Mouse (Mus musculus) liver, postnatal 0 days (tissue): ENCODE results near the gene Cfap43. TPM values are rescaled to one million over a fixed set of nuclear protein-coding genes. Genes with fewer than 3 reads are reported as not detected.

Experiments
- ATAC-seq: fragments of 200-750 bp; cut with Nextera tagmentation; 2 replicates; pipeline ENCODE4 v1.8.0; 2017; ENCODE audit warnings: mild to moderate bottlenecking, moderate library complexity
- DNase-seq: peaks from one replicate; pipeline ENCODE4 v3.0.0-alpha.2; 2016
- H3K27ac ChIP-seq: fragments of 300-500 bp; sonication (generic); 2 replicates; pipeline ENCODE4 v1.5.1; 2014; ENCODE audit warnings: antibody characterized with exemption, moderate library complexity, mild to moderate bottlenecking, low read depth
- H3K27me3 ChIP-seq: fragments of 300-500 bp; sonication (generic); 2 replicates; pipeline ENCODE4 v1.6.1; 2014; ENCODE audit warnings: low read length, control low read depth, mixed read lengths; ENCODE audit not compliant: insufficient read depth
- H3K36me3 ChIP-seq: fragments of 300-500 bp; sonication (generic); replicated peaks from 2 replicates; pipeline ENCODE4 v1.6.1; 2014; ENCODE audit warnings: mild to moderate bottlenecking, control low read depth, low read length, moderate library complexity, mixed read lengths; ENCODE audit not compliant: insufficient read depth
- H3K4me1 ChIP-seq: fragments of 300-500 bp; sonication (generic); 2 replicates; pipeline ENCODE4 v1.6.1; 2014; ENCODE audit warnings: antibody characterized with exemption, mild to moderate bottlenecking, control low read depth; ENCODE audit not compliant: insufficient read depth
- H3K4me2 ChIP-seq: fragments of 300-500 bp; sonication (generic); 2 replicates; pipeline ENCODE4 v1.6.1; 2014; ENCODE audit warnings: low read depth, mild to moderate bottlenecking, low read length, moderate library complexity, mixed read lengths
- H3K4me3 ChIP-seq: fragments of 300-500 bp; sonication (generic); 2 replicates; pipeline ENCODE4 v1.5.1; 2014; ENCODE audit warnings: low read depth, low read length
- H3K9ac ChIP-seq: fragments of 300-500 bp; sonication (generic); replicated peaks from 2 replicates; pipeline ENCODE4 v1.6.1; 2014; ENCODE audit warnings: mild to moderate bottlenecking, moderate library complexity
- H3K9me3 ChIP-seq: fragments of 300-500 bp; sonication (generic); 2 replicates; pipeline ENCODE4 v1.6.1; 2016; ENCODE audit warnings: mild to moderate bottlenecking, control low read depth, low read length, mixed read lengths
- CTCF ChIP-seq: sonication (generic); IDR thresholded peaks from 2 replicates; pipeline ENCODE4 v1.5.1; 2016; ENCODE audit warnings: antibody characterized with exemption, low read depth
- EP300 ChIP-seq: IDR thresholded peaks from 2 replicates; pipeline ENCODE4 v1.6.1; 2016; ENCODE audit warnings: antibody characterized with exemption, low read depth, mild to moderate bottlenecking
- WGBS: fragments of 180-500 bp; shearing (Covaris S2); extraction: QIAGEN DNeasy Blood & Tissue Kit; methylation state at CpG from one replicate; pipeline ENCODE4 v1.1.7; 2014; ENCODE audit not compliant: insufficient replicate concordance; 5-methylcytosine and 5-hydroxymethylcytosine counted together
- polyA plus RNA-seq: library from polyadenylated mRNA; unstranded; fragments of >200 nt; fragmentation: Nextera tagmentation; extraction: Ambion mirVana; gene quantifications from 2 replicates; pipeline ENCODE4 v1.2.1, GENCODE M21; 2015

The Cfap43 gene
- polyA plus RNA-seq, 1 experiment from 2014 or later: 0.05 TPM

- DNase-seq (no peak), ATAC-seq (no peak)
Measured at GRCm38 (mm10) chr19:47885191-47885743, 33.8 kb downstream of the Cfap43 start.

GRCm38 (mm10) chr19:47884296-47885085 lies 34.6 kb downstream of the Cfap43 start:
- H3K9me3 ChIP-seq: no peaks in the 10 kb centered on the region
- H3K27me3 ChIP-seq: no peaks in the 10 kb centered on the region
- no peaks in the 10 kb centered on the region for H3K36me3 ChIP-seq
- TF ChIP-seq EP300 (no peak), CTCF (no peak)
- H3K9ac ChIP-seq: no peak overlapping the region
- H3K4me2 ChIP-seq: no peak overlapping the region
- H3K27ac ChIP-seq: no peak overlapping the region
- 0 out of 2 replicates have a peak, but pooled peaks cover 2% of the 10 kb centered on the region for H3K4me1 ChIP-seq
- H3K4me3 ChIP-seq: no peak overlapping the region
- ATAC-seq (no peak), DNase-seq (no peak)
- WGBS: 63% methylated on average over 13 of the region's 13 CpGs

More at GRCm38 (mm10) chr19:47885191-47885743, 33.8 kb downstream of the Cfap43 start:
- Histone ChIP-seq H3K4me3 (no peak overlapping the region), H3K4me2 (no peak overlapping the region), H3K36me3 (no peaks in the 10 kb centered on the region), H3K27me3 (no peaks in the 10 kb centered on the region), H3K9ac (no peak overlapping the region), H3K4me1 (0 out of 2 replicates have a peak, but pooled peaks cover 2% of the 10 kb centered on the region), H3K27ac (peak overlapping the region; percentile 25; the same call in 1 of the 2 replicates), H3K9me3 (no peaks in the 10 kb centered on the region)
- 59% methylated on average over 7 of the region's 7 CpGs for WGBS
- no peak for TF ChIP-seq CTCF
- no peak for TF ChIP-seq EP300

- no peak overlapping the region for H3K4me3 ChIP-seq
- WGBS: 66% methylated on average over 9 of the region's 9 CpGs
- H3K4me2 ChIP-seq: no peak overlapping the region
- no peaks in the 10 kb centered on the region for H3K9me3 ChIP-seq
- TF ChIP-seq CTCF (no peak), EP300 (no peak)
- no peaks in the 10 kb centered on the region for H3K36me3 ChIP-seq
- ATAC-seq: no peak
- no peak overlapping the region for H3K9ac ChIP-seq
- H3K27ac ChIP-seq: no peak overlapping the region
- H3K27me3 ChIP-seq: no peaks in the 10 kb centered on the region
- H3K4me1 ChIP-seq: 0 out of 2 replicates have a peak, but pooled peaks cover 2% of the 10 kb centered on the region
- no peak for DNase-seq
Measured at GRCm38 (mm10) chr19:47882882-47883254, 36.2 kb downstream of the Cfap43 start.

GRCm38 (mm10) chr19:47882151-47882881 lies 36.8 kb downstream of the Cfap43 start:
- no peak overlapping the region for H3K4me2 ChIP-seq
- H3K27me3 ChIP-seq: no peaks in the 10 kb centered on the region
- 0 out of 2 replicates have a peak, but pooled peaks cover 2% of the 10 kb centered on the region for H3K4me1 ChIP-seq
- no peak overlapping the region for H3K27ac ChIP-seq
- DNase-seq (peak; percentile 92), ATAC-seq (peak; percentile 69; the same call in 1 of the 2 replicates)
- 25% methylated on average over 11 of the region's 11 CpGs for WGBS
- no peak overlapping the region for H3K4me3 ChIP-seq
- no peak overlapping the region for H3K9ac ChIP-seq
- H3K36me3 ChIP-seq: no peaks in the 10 kb centered on the region
- H3K9me3 ChIP-seq: no peaks in the 10 kb centered on the region
- TF ChIP-seq CTCF (peak; percentile 100), EP300 (no peak)

- WGBS: 74% methylated on average over 7 of the region's 7 CpGs
- Histone ChIP-seq H3K27me3 (no peaks in the 10 kb centered on the region), H3K27ac (no peak overlapping the region), H3K36me3 (no peaks in the 10 kb centered on the region), H3K4me3 (no peak overlapping the region), H3K4me2 (no peak overlapping the region), H3K9ac (no peak overlapping the region), H3K4me1 (no peaks in the 10 kb centered on the region), H3K9me3 (no peaks in the 10 kb centered on the region)
- DNase-seq (no peak), ATAC-seq (no peak)
- no peak for TF ChIP-seq CTCF
- no peak for TF ChIP-seq EP300
Measured at GRCm38 (mm10) chr19:47881538-47881937, 37.5 kb downstream of the Cfap43 start.

- Histone ChIP-seq H3K4me1 (no peaks in the 10 kb centered on the region), H3K36me3 (no peaks in the 10 kb centered on the region), H3K27me3 (0 out of 2 replicates have a peak, but pooled peaks cover 3% of the 10 kb centered on the region), H3K27ac (no peak overlapping the region), H3K4me3 (no peak overlapping the region), H3K9ac (no peak overlapping the region), H3K9me3 (no peaks in the 10 kb centered on the region), H3K4me2 (no peak overlapping the region)
- ATAC-seq: no peak
- 56% methylated on average over 15 of the region's 15 CpGs for WGBS
- no peak for DNase-seq
- no peak for TF ChIP-seq CTCF
- no peak for TF ChIP-seq EP300
Measured at GRCm38 (mm10) chr19:47876252-47876651, 42.8 kb downstream of the Cfap43 start.
